Mouse (Mus musculus) embryonic facial prominence, embryonic 13.5 days (tissue): Measurements from ENCODE around the gene Pde6c. TPM values are rescaled to one million over a fixed set of nuclear protein-coding genes. Genes with fewer than 3 reads are reported as not detected.

Experiments
- ATAC-seq: fragments of 200-750 bp; cut with Nextera tagmentation; 2 replicates; pipeline ENCODE4 v1.8.0; 2017; ENCODE audit warnings: low read depth; ENCODE audit not compliant: insufficient number of reproducible peaks, insufficient read depth, low FRiP score, low TSS enrichment
- H3K27ac ChIP-seq: fragments of 300-500 bp; sonication (generic); 2 replicates; pipeline ENCODE4 v1.5.1; 2015; ENCODE audit warnings: moderate library complexity, mild to moderate bottlenecking, inconsistent platforms
- H3K27me3 ChIP-seq: fragments of 300-500 bp; sonication (generic); 2 replicates; pipeline ENCODE4 v1.6.1; 2015; ENCODE audit warnings: mild to moderate bottlenecking, inconsistent platforms
- H3K36me3 ChIP-seq: fragments of 300-500 bp; sonication (generic); 2 replicates; pipeline ENCODE4 v1.6.1; 2015; ENCODE audit warnings: mild to moderate bottlenecking, inconsistent platforms
- H3K4me1 ChIP-seq: fragments of 300-500 bp; sonication (generic); 2 replicates; pipeline ENCODE4 v1.6.1; 2015; ENCODE audit warnings: inconsistent platforms
- H3K4me2 ChIP-seq: fragments of 300-500 bp; sonication (generic); 2 replicates; pipeline ENCODE4 v1.6.1; 2015; ENCODE audit warnings: moderate library complexity, mild to moderate bottlenecking, inconsistent platforms
- H3K4me3 ChIP-seq: fragments of 300-500 bp; sonication (generic); 2 replicates; pipeline ENCODE4 v1.5.1; 2015; ENCODE audit warnings: mild to moderate bottlenecking, inconsistent platforms
- H3K9ac ChIP-seq: fragments of 300-500 bp; sonication (generic); 2 replicates; pipeline ENCODE4 v1.6.1; 2015; ENCODE audit warnings: mild to moderate bottlenecking, inconsistent platforms
- H3K9me3 ChIP-seq: fragments of 300-500 bp; sonication (generic); 2 replicates; pipeline ENCODE4 v1.6.1; 2016; ENCODE audit warnings: inconsistent platforms
- WGBS: fragments of 180-500 bp; shearing (Covaris S2); methylation state at CpG from one replicate; pipeline ENCODE4 v1.1.7; 2015; ENCODE audit warnings: mixed read lengths; 5-methylcytosine and 5-hydroxymethylcytosine counted together
- polyA plus RNA-seq: library from polyadenylated mRNA; unstranded; fragments of >200 nt; fragmentation: Nextera tagmentation; extraction: Ambion mirVana; gene quantifications from 2 replicates; pipeline ENCODE4 v1.2.1, GENCODE M21; 2015

Pde6c gene
- polyA plus RNA-seq, 1 experiment from 2014 or later: not detected

DNA sequence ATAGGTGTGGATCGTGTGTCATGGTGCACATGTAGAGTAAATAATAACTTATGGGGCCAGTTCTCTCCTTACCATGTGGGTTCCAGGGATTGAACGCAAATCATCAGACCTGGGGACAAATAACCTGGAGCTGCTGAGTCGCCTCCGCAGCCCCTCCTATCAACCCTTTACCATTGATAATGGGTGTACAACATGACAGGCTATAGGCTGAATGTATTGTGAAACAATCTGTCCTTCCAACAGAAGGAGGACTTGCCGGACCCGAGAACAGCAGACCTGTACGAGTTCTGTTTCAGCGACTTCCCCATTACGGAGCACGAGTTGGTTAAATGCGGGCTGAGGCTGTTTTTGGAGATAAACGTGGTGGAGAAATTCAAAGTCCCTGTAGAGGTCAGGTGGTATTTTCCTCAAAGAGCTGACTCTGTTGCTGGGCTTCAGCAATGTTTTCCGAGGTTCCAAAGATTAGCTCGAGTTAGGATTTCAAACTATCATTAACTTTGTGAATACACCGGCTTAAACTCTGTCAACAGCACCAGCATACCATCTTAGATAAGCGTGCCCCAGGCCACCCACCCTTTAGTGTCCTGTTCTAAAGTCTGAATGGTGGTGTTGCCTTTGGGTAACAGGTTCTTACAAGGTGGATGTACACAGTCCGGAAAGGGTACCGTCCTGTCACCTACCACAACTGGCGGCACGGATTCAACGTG is 29.2 kb downstream of the Pde6c start:
- H3K4me3 ChIP-seq: no peak overlapping the region
- H3K9ac ChIP-seq: no peak overlapping the region
- no peak overlapping the region for H3K4me2 ChIP-seq
- no peaks in the 10 kb centered on the region for H3K27me3 ChIP-seq
- no peak for ATAC-seq
- H3K4me1 ChIP-seq: no peaks in the 10 kb centered on the region
- H3K9me3 ChIP-seq: no peaks in the 10 kb centered on the region
- no peak overlapping the region for H3K27ac ChIP-seq
- 88% methylated on average over 21 of the region's 21 CpGs for WGBS
- H3K36me3 ChIP-seq: no peaks in the 10 kb centered on the region

DNA sequence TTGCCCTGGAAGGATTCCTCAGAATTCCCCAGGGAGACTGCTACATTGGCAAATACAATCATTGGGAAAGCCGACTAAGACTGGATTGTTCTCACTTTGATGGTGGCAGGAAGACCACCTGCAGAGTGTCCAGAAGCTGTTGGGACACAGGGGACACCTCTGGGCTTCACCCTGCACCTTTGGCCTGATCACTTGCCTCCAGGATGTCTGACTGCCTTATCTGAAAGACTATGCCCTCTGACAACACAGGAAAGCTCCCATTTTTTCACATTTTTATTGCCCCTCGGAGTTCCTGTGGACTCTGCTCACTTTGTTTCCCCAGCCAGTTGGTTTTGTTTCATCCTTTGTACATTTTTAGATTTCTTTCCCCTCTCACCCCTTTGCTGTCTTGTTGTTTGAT is 32.1 kb downstream of the Pde6c start:
- Histone ChIP-seq H3K9ac (no peak overlapping the region), H3K27me3 (no peaks in the 10 kb centered on the region), H3K4me1 (no peaks in the 10 kb centered on the region; the same call in 1 of the 2 replicates), H3K27ac (no peak overlapping the region), H3K36me3 (no peaks in the 10 kb centered on the region), H3K4me2 (no peak overlapping the region), H3K4me3 (no peak overlapping the region), H3K9me3 (no peaks in the 10 kb centered on the region)
- no peak for ATAC-seq
- 54% methylated on average over 2 of the region's 2 CpGs for WGBS

DNA sequence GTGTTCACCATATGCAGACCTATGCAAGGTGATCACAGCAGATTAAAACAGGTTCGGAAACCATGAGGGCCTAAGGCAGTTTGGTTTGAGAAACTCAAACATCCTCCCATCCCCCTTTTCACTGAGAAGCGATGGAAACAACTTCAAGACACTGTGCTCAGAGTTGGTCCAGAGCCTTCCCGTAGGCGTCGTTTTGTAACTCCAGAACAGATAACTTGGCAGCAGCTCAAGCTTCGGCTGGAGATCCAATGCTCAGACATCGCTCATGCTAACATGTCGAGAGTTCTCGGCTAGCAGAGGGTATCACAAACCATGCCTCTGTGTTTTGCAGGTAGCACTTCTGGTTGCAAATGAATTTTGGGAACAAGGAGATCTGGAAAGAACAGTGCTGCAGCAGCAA is 47.1 kb downstream of the Pde6c start:
- no peaks in the 10 kb centered on the region for H3K4me1 ChIP-seq
- ATAC-seq: no peak
- no peak overlapping the region for H3K9ac ChIP-seq
- 0 out of 2 replicates have a peak, but pooled peaks cover 2% of the 10 kb centered on the region for H3K36me3 ChIP-seq
- H3K27ac ChIP-seq: no peak overlapping the region
- H3K4me2 ChIP-seq: no peak overlapping the region
- WGBS: 89% methylated on average over 9 of the region's 9 CpGs
- no peaks in the 10 kb centered on the region for H3K27me3 ChIP-seq
- H3K4me3 ChIP-seq: no peak overlapping the region
- no peaks in the 10 kb centered on the region for H3K9me3 ChIP-seq

GRCm38 (mm10) chr19:38186631-38187344 is 54.2 kb downstream of the Pde6c start:
- Histone ChIP-seq H3K27ac (no peak overlapping the region), H3K9ac (no peak overlapping the region), H3K4me1 (no peaks in the 10 kb centered on the region), H3K27me3 (no peaks in the 10 kb centered on the region), H3K36me3 (peaks cover 21% of the 10 kb centered on the region), H3K4me3 (no peak overlapping the region), H3K4me2 (no peak overlapping the region), H3K9me3 (no peaks in the 10 kb centered on the region)
- no peak for ATAC-seq
- 87% methylated on average over 5 of the region's 5 CpGs for WGBS

GRCm38 (mm10) chr19:38187345-38187680 is 54.7 kb downstream of the Pde6c start:
- ATAC-seq: no peak
- H3K4me3 ChIP-seq: no peak overlapping the region
- no peaks in the 10 kb centered on the region for H3K9me3 ChIP-seq
- WGBS: 76% methylated on average over 2 of the region's 2 CpGs
- no peak overlapping the region for H3K9ac ChIP-seq
- H3K27ac ChIP-seq: no peak overlapping the region
- no peaks in the 10 kb centered on the region for H3K4me1 ChIP-seq
- no peaks in the 10 kb centered on the region for H3K27me3 ChIP-seq
- no peak overlapping the region for H3K4me2 ChIP-seq
- peaks cover 26% of the 10 kb centered on the region for H3K36me3 ChIP-seq

GRCm38 (mm10) chr19:38190606-38191005 is 58.0 kb downstream of the Pde6c start:
- Histone ChIP-seq H3K4me1 (no peaks in the 10 kb centered on the region), H3K4me2 (no peak overlapping the region), H3K4me3 (no peak overlapping the region), H3K9ac (no peak overlapping the region), H3K27ac (no peak overlapping the region), H3K27me3 (no peaks in the 10 kb centered on the region), H3K36me3 (peaks cover 30% of the 10 kb centered on the region), H3K9me3 (no peaks in the 10 kb centered on the region)
- 90% methylated on average over 3 of the region's 3 CpGs for WGBS
- no peak for ATAC-seq

DNA sequence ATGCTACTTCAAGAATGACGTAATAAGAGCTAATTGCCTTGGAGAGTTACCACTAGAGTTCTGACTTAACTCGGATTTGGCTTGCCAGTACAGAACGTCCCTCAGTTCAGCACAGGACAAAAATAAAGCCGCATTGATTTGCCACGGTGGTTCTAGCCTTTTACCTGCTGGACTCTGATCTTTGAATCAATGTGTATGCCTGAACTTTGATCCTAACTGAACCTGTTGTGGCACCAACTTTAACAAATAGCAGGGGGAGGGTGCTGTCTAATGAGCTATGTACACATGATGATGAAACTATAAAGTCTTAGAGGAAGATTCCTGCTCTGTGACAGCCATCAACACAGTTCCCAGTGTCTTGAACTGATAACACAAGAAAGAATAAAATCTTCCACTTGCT is 58.9 kb downstream of the Pde6c start:
- Histone ChIP-seq H3K4me2 (no peak overlapping the region), H3K4me3 (no peak overlapping the region), H3K27me3 (no peaks in the 10 kb centered on the region), H3K4me1 (no peaks in the 10 kb centered on the region), H3K27ac (no peak overlapping the region), H3K36me3 (peaks cover 28% of the 10 kb centered on the region), H3K9me3 (no peaks in the 10 kb centered on the region), H3K9ac (no peak overlapping the region)
- ATAC-seq: no peak
- 77% methylated on average over 5 of the region's 5 CpGs for WGBS

GRCm38 (mm10) chr19:38195245-38195644 is 62.7 kb downstream of the Pde6c start:
- no peak for ATAC-seq
- Histone ChIP-seq H3K36me3 (peaks cover 12% of the 10 kb centered on the region; the same call in 1 of the 2 replicates), H3K4me2 (no peak overlapping the region), H3K9me3 (no peaks in the 10 kb centered on the region), H3K9ac (no peak overlapping the region), H3K27ac (no peak overlapping the region), H3K4me1 (no peaks in the 10 kb centered on the region), H3K27me3 (no peaks in the 10 kb centered on the region), H3K4me3 (no peak overlapping the region)
- WGBS: 90% methylated on average over 4 of the region's 4 CpGs

DNA sequence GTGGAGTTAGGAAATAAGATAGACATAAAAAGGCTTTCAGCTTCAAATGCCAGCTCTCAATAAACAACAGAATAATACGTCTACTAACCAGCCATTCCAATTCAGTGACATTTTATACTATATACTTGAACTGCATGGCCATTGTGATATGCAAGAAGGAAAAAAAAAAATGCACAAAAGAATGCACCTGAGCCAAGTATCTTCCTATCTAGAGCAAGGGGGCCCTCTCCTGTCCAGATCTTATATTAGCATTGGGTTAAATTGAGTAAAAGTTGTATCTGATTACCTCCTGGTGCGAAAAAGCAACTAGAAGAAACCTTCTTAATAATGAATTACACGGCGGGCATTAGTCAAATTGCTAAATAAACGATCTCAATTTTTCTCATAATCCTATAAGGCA is 66.2 kb downstream of the Pde6c start:
- Histone ChIP-seq H3K4me2 (no peak overlapping the region), H3K27me3 (no peaks in the 10 kb centered on the region), H3K4me1 (no peaks in the 10 kb centered on the region), H3K36me3 (peaks cover 14% of the 10 kb centered on the region), H3K9ac (no peak overlapping the region), H3K9me3 (no peaks in the 10 kb centered on the region), H3K27ac (no peak overlapping the region), H3K4me3 (no peak overlapping the region)
- no peak for ATAC-seq
- WGBS: 88% methylated on average over 5 of the region's 5 CpGs

DNA sequence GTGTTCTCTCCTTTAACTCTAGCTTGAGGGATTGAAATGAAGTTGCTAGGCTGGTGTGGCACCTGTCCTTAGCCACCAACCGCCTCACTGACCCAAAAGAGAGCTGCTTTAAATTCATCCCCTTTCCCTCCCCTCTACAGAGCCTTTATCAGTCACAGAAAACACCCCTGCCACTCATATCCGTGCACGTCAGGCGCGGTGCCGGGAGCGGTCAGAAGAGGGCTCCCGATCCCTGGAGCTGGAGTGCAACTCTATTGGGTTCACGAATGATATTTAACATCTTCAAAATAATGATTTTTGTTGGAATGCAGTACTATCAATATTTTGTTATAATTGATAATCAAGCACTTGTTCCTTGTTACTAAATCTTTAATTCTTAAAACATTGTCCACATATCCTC is 74.1 kb downstream of the Pde6c start:
- no peak overlapping the region for H3K9ac ChIP-seq
- 60% methylated on average over 9 of the region's 9 CpGs for WGBS
- H3K36me3 ChIP-seq: peaks cover 31% of the 10 kb centered on the region
- no peak overlapping the region for H3K4me2 ChIP-seq
- no peaks in the 10 kb centered on the region for H3K4me1 ChIP-seq
- no peak overlapping the region for H3K4me3 ChIP-seq
- no peaks in the 10 kb centered on the region for H3K27me3 ChIP-seq
- H3K27ac ChIP-seq: no peak overlapping the region
- no peak for ATAC-seq
- peaks cover 1% of the 10 kb centered on the region; the same call in 1 of the 2 replicates for H3K9me3 ChIP-seq

DNA sequence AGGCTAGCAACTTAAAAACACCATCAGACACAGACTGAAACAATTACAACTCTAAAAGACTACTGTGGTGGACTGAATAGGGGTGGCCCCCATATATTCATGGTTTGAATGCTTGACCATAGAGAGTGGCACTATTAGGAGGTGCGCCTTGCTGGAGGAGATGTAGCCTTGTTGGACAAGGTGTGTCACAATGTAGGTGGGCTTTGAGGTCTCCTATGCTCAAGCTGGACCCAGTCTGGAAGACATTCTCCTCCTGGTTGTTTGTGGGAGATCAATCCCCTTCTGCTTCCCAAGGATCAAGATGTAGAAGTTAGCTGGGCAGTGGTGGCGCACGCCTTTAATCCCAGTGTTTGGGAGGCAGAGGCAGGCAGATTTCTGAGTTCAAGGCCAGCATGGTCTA is 85.1 kb downstream of the Pde6c start:
- Histone ChIP-seq H3K27ac (no peak overlapping the region), H3K36me3 (peaks cover 31% of the 10 kb centered on the region), H3K4me2 (no peak overlapping the region), H3K4me3 (no peak overlapping the region), H3K9me3 (no peaks in the 10 kb centered on the region), H3K4me1 (0 out of 2 replicates have a peak, but pooled peaks cover under 1% of the 10 kb centered on the region), H3K27me3 (no peaks in the 10 kb centered on the region), H3K9ac (no peak overlapping the region)
- WGBS: 98% methylated on average over 3 of the region's 3 CpGs
- no peak for ATAC-seq

DNA sequence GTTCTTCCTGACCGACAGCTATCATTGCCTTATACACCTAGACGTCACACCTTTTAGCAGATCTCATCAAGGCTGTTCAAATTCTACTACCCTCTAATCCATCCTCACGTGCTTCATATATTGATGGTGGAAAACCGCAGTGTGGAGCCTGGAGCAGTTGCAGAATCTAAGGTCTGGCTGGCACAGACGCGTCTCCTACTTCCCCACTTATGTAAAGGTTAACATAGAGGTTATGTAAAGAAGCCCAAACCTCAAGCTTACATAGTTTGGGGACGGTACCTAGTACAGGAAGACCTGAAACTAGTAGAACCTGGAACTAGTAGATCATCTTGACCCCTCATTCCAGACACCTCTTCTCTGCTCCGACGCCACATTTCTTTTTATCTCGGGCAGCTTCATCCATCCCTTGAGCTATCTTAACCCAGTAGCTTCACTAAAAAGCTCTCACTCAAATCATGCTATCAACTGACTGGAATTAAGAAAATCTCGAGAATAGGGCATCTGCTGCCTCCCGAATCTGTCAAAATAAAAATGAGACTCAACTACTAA is 90.8 kb downstream of the Pde6c start:
- Histone ChIP-seq H3K9ac (peak overlapping the region; percentile 78), H3K4me1 (peaks cover 8% of the 10 kb centered on the region; the same call in 1 of the 2 replicates), H3K9me3 (no peaks in the 10 kb centered on the region), H3K27ac (peak overlapping the region; percentile 89), H3K4me2 (peak overlapping the region; percentile 73), H3K27me3 (no peaks in the 10 kb centered on the region), H3K4me3 (peak overlapping the region; percentile 65), H3K36me3 (peaks cover 8% of the 10 kb centered on the region)
- ATAC-seq: no peak
- 9% methylated on average over 12 of the region's 12 CpGs for WGBS
